Mouse (Mus musculus) hindbrain, embryonic 16.5 days (tissue): ENCODE measurements around the gene Acad9. TPM values are rescaled to one million over a fixed set of nuclear protein-coding genes. Genes with fewer than 3 reads are reported as not detected.

ENCODE experiments used
- ATAC-seq: fragments of 200-750 bp; cut with Nextera tagmentation; 2 replicates; pipeline ENCODE4 v1.8.0; 2017; ENCODE audit warnings: moderate TSS enrichment, moderate library complexity
- H3K27ac ChIP-seq: fragments of 300-500 bp; sonication (generic); 2 replicates; pipeline ENCODE4 v1.5.1; 2014; ENCODE audit warnings: low read depth, mild to moderate bottlenecking, control low read depth, low read length, moderate library complexity
- H3K27me3 ChIP-seq: fragments of 300-500 bp; sonication (generic); replicated peaks from 2 replicates; pipeline ENCODE4 v1.6.1; 2014; ENCODE audit warnings: low read length; ENCODE audit not compliant: control insufficient read depth, insufficient read depth
- H3K36me3 ChIP-seq: fragments of 300-500 bp; sonication (generic); 2 replicates; pipeline ENCODE4 v1.6.1; 2014; ENCODE audit warnings: mild to moderate bottlenecking, low read length, moderate library complexity, mixed read lengths; ENCODE audit not compliant: control insufficient read depth, insufficient read depth
- H3K4me1 ChIP-seq: fragments of 300-500 bp; sonication (generic); 2 replicates; pipeline ENCODE4 v1.6.1; 2014; ENCODE audit warnings: low read depth, low read length; ENCODE audit not compliant: control insufficient read depth, insufficient read depth
- H3K4me2 ChIP-seq: fragments of 300-500 bp; sonication (generic); 2 replicates; pipeline ENCODE4 v1.6.1; 2014; ENCODE audit warnings: mild to moderate bottlenecking, low read length, control low read depth, moderate library complexity
- H3K4me3 ChIP-seq: fragments of 300-500 bp; sonication (generic); 2 replicates; pipeline ENCODE4 v1.5.1; 2014; ENCODE audit warnings: mild to moderate bottlenecking, low read length, control low read depth, moderate library complexity
- H3K9ac ChIP-seq: fragments of 300-500 bp; sonication (generic); 2 replicates; pipeline ENCODE4 v1.6.1; 2014; ENCODE audit warnings: low read depth, mild to moderate bottlenecking, control low read depth, low read length, moderate library complexity
- H3K9me3 ChIP-seq: fragments of 300-500 bp; sonication (generic); 2 replicates; pipeline ENCODE4 v1.6.1; 2014; ENCODE audit warnings: mild to moderate bottlenecking, low read length, moderate library complexity; ENCODE audit not compliant: control insufficient read depth
- WGBS: fragments of 180-500 bp; shearing (Covaris S2); extraction: QIAGEN DNeasy Blood & Tissue Kit; methylation state at CpG from one replicate; pipeline ENCODE4 v1.1.7; 2014; 5-methylcytosine and 5-hydroxymethylcytosine counted together
- polyA plus RNA-seq: library from polyadenylated mRNA; unstranded; fragments of >200 nt; fragmentation: Nextera tagmentation; extraction: Ambion mirVana; gene quantifications from 2 replicates; pipeline ENCODE4 v1.2.1, GENCODE M21; 2015

The Acad9 gene
- polyA plus RNA-seq, 1 experiment from 2014 or later: 101 TPM

DNA sequence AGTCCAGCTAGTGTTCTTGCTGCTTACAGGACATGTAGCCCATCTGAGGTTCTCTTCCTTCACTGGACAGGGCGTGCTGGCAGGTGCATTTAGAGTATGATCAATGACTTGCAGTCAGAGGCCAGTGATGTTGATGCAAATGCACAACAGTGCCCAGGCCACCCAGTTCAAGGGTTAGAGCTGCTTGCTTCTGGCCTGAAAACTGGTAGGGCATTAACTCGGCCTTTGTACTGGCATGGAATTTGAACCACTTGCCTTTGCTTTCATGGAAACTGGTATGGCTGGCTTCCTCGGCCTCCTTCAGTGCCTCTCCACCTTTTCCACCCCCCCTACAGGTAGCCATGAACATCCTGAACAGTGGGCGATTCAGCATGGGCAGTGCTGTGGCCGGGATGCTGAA, 14.1 kb downstream of the Acad9 start:
- Histone ChIP-seq H3K36me3 (peaks cover 72% of the 10 kb centered on the region), H3K4me1 (no peaks in the 10 kb centered on the region), H3K9ac (no peak overlapping the region), H3K4me2 (no peak overlapping the region), H3K4me3 (no peak overlapping the region), H3K27me3 (no peaks in the 10 kb centered on the region), H3K27ac (no peak overlapping the region), H3K9me3 (no peaks in the 10 kb centered on the region)
- WGBS: 90% methylated on average over 5 of the region's 5 CpGs
- ATAC-seq: no peak

- 99% methylated on average over 5 of the region's 5 CpGs for WGBS
- H3K9ac ChIP-seq: no peak overlapping the region
- H3K4me1 ChIP-seq: no peaks in the 10 kb centered on the region
- H3K4me2 ChIP-seq: no peak overlapping the region
- ATAC-seq: no peak
- no peaks in the 10 kb centered on the region for H3K9me3 ChIP-seq
- H3K27me3 ChIP-seq: no peaks in the 10 kb centered on the region
- H3K4me3 ChIP-seq: no peak overlapping the region
- H3K27ac ChIP-seq: no peak overlapping the region
- H3K36me3 ChIP-seq: peaks cover 73% of the 10 kb centered on the region
Measured at GRCm38 (mm10) chr3:36080741-36081140, 15.0 kb downstream of the Acad9 start.

DNA sequence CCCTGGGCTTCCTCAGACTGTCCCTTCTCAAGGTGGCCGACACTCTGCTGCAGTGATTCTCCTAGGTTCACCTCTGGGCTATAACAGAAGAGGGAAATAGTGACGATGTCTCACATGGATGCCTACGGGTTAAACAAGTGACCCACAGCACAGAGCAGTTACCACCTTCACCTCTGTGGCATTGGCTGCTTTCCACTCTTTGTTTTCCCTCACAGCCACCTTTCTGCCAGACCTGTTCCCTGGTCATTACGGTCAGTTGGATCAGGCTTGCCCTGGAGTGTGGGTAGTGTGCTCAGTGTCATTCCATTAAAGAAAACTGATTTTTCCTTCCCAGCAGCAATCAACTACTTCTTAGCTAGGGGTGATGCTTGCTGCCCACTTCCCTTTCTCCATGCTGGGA, 17.1 kb downstream of the Acad9 start:
- Histone ChIP-seq H3K4me3 (no peak overlapping the region), H3K9ac (no peak overlapping the region), H3K27ac (no peak overlapping the region), H3K36me3 (peaks cover 59% of the 10 kb centered on the region), H3K9me3 (no peaks in the 10 kb centered on the region), H3K27me3 (no peaks in the 10 kb centered on the region), H3K4me1 (no peaks in the 10 kb centered on the region), H3K4me2 (no peak overlapping the region)
- no peak for ATAC-seq
- 90% methylated on average over 4 of the region's 4 CpGs for WGBS

- Histone ChIP-seq H3K9ac (no peak overlapping the region), H3K27ac (no peak overlapping the region), H3K4me3 (no peak overlapping the region), H3K36me3 (peaks cover 55% of the 10 kb centered on the region), H3K27me3 (no peaks in the 10 kb centered on the region), H3K4me1 (no peaks in the 10 kb centered on the region), H3K4me2 (no peak overlapping the region), H3K9me3 (no peaks in the 10 kb centered on the region)
- ATAC-seq: no peak
- 97% methylated on average over 7 of the region's 7 CpGs for WGBS
Measured at GRCm38 (mm10) chr3:36083381-36083780, 17.6 kb downstream of the Acad9 start.

DNA sequence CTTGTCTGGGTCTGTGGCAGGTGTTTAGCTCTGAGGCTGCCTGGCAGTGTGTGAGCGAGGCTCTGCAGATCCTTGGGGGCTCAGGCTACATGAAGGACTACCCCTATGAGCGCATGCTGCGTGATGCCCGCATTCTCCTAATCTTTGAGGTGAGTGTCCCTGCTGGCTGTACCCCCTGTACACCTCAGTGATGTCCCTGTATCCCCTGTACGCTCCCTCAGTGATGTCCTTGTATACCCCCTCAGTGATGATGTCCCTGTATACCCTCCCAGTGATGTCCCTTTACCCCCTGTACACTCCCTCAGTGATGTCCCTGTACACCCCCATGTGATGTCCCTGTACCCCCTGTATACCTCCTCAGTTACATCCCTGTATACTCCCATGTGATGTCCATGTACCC, 19.6 kb downstream of the Acad9 start:
- Histone ChIP-seq H3K9ac (no peak overlapping the region), H3K36me3 (peaks cover 52% of the 10 kb centered on the region), H3K4me3 (no peak overlapping the region), H3K9me3 (no peaks in the 10 kb centered on the region), H3K27ac (no peak overlapping the region), H3K4me2 (no peak overlapping the region), H3K4me1 (no peaks in the 10 kb centered on the region), H3K27me3 (no peaks in the 10 kb centered on the region)
- no peak for ATAC-seq
- WGBS: 100% methylated on average over 5 of the region's 5 CpGs

- 96% methylated on average over 9 of the region's 9 CpGs for WGBS
- H3K9me3 ChIP-seq: no peaks in the 10 kb centered on the region
- H3K4me2 ChIP-seq: no peak overlapping the region
- no peak overlapping the region for H3K4me3 ChIP-seq
- no peak for ATAC-seq
- no peaks in the 10 kb centered on the region for H3K4me1 ChIP-seq
- H3K9ac ChIP-seq: no peak overlapping the region
- no peak overlapping the region for H3K27ac ChIP-seq
- H3K27me3 ChIP-seq: no peaks in the 10 kb centered on the region
- H3K36me3 ChIP-seq: peaks cover 42% of the 10 kb centered on the region
Measured at GRCm38 (mm10) chr3:36087591-36087990, 21.8 kb downstream of the Acad9 start.

GRCm38 (mm10) chr3:36095371-36095770, 29.6 kb downstream of the Acad9 start:
- no peaks in the 10 kb centered on the region for H3K9me3 ChIP-seq
- H3K9ac ChIP-seq: no peak overlapping the region
- H3K36me3 ChIP-seq: peaks cover 6% of the 10 kb centered on the region
- whole genome bisulfite sequencing: 87% methylated on average over 2 of the region's 2 CpGs
- no peak overlapping the region for H3K27ac ChIP-seq
- H3K4me2 ChIP-seq: no peak overlapping the region
- no peaks in the 10 kb centered on the region for H3K27me3 ChIP-seq
- ATAC-seq: no peak
- H3K4me1 ChIP-seq: no peaks in the 10 kb centered on the region
- H3K4me3 ChIP-seq: no peak overlapping the region

DNA sequence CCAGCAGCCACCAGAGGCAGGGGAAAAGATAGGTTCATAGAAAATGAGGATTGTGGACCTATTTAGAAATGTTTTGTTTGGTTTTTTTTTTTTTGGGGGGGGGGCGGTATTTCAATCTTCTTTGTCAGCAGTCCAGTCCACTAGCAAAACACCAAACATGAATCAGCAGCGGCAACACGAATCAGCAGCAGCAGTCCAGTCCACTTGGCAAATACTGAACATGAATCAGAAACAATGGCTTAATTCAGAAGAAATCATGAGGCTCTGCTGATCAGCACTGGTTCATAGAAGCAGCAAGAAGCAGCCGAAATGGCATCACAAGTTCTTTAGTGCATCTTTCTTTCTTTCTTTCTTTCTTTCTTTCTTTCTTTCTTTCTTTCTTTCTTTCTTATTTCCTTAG, 50.3 kb downstream of the Acad9 start:
- Histone ChIP-seq H3K9ac (no peak overlapping the region), H3K4me1 (no peaks in the 10 kb centered on the region), H3K36me3 (no peaks in the 10 kb centered on the region), H3K9me3 (no peaks in the 10 kb centered on the region), H3K27ac (no peak overlapping the region), H3K27me3 (no peaks in the 10 kb centered on the region), H3K4me3 (no peak overlapping the region), H3K4me2 (no peak overlapping the region)
- WGBS: 74% methylated on average over 4 of the region's 4 CpGs
- no peak for ATAC-seq

DNA sequence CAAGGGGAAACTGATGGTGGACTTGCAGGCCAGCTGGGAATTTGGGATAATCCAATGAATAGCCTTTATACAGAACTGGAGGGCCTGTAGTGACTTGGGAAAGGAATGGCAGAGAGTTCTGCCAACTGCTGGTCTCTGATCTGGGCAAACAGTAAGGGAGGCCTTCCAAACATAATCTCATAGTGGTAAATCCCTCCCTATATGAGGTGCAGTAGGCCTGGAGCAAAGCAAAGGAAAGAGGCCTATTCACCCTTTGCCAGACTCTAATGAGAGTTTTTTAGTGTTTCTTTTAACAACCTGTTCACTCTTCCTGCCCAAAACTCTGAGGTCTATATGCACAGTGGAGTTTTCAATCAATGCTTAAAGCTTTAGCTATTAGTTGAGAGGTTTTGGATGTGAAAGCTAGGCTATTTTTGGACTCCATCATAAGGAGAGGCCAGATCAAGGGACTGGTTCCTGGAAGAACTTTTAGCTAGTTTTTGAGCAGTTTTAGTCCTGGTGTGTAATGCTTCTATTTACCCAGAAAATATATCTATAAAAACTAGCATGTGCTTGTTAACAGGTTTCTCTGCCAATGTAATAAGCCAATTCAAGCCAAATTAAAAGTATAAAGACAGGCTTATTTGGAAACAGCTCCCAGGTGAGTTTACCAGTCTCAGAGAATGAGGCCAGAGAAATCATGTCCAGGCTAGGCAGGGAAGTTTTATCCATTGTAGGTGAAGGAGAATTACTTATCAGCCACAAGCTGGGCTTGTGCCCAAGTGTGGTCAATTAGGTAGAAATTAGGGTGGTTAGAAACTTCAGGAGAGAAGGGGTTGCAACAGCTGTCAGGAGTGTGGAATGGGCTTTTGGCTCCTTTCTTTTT, 54.1 kb downstream of the Acad9 start:
- H3K9me3 ChIP-seq: peaks cover 2% of the 10 kb centered on the region; the same call in 1 of the 2 replicates
- H3K4me3 ChIP-seq: no peak overlapping the region
- no peak for ATAC-seq
- no peak overlapping the region for H3K9ac ChIP-seq
- H3K4me2 ChIP-seq: no peak overlapping the region
- no peaks in the 10 kb centered on the region for H3K4me1 ChIP-seq
- no peaks in the 10 kb centered on the region for H3K36me3 ChIP-seq
- H3K27me3 ChIP-seq: no peaks in the 10 kb centered on the region
- no peak overlapping the region for H3K27ac ChIP-seq
